Mouse (Mus musculus) adrenal gland, postnatal 10 days (tissue): ENCODE results near the gene Kera. TPM values are rescaled to one million over a fixed set of nuclear protein-coding genes. Genes with fewer than 3 reads are reported as not detected.

Experiments used
- DNase-seq: peaks from one replicate; pipeline ENCODE4 v3.0.0; 2021; ENCODE audit warnings: mixed read lengths
- long read RNA-seq, 2 experiments: library from polyadenylated mRNA; stranded (forward); transcript quantifications; one replicate each; pipeline ENCODE4 v2.0.0; 2021
- total RNA-seq, 2 experiments: library from RNA; stranded (reverse); gene quantifications; 2 replicates each; pipeline ENCODE4 v1.2.3; 2021

The Kera gene
- under 1 TPM; 0.61 to 0.75 TPM for total RNA-seq
- long read RNA-seq, experiment 1: 0 reads
- long read RNA-seq, experiment 2: 0 reads

DNA sequence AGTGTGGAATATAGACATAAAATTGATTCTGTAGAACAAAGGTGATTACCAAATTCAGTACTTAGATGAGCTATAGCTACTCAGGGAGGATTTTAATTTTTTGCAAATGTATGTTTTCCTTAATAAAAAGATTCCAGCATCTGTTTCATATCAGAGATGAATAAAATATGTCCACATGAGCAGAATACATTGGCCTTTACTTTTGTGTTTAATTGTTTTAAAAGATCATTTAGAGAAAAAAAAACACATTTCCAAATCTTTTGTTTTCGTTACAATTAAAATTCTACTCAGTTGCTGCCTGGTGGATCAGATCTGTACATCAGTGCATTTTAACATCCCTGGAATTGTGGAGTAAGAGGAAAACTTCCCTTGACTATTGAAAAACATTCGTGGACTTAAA lies at the start of gene Kera:
Kera (plus strand) TSS at position 301 of the 400 bp plus-strand sequence.
- no peak for DNase-seq

DNA sequence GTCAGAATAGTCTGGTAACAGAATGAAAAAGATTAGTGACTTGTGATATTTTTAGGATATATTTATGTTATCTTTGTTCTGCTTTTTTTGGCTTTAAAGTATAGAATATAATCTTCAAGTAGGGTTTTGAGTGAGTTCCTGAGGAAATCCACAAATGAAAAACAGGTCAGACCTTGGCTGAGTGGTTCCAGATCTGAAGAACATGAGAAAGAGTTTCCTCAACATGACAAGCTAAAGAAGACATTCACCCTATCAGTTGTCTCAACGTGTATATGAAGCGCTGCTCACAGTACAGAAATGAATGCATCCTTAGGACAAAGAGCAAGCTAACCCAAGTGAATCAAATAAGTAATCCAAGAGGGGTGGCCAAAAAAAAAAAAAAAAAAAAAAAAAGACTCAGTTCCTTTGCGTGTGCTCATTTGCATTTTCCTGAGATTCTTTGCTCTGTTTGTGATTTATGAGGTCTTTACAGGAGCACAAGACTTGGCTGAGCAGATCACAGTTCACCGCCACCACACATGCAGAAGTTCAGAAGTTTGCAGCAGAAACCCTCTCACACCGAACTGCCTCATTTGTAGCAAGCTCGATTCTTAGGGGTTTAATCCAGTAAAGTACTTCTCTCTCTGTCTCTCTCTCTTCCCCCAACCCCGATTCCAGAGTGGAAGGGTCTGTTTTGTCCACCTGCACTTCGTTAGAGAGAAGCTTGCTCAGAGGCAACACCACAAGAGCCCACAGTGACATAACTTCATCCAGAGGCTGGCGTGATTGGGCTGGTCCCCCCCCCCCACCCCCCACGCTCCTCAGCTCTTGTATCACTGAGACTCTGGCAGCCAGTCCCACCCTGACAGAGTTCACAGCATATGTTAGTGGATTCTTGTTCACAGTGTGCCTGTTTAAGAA lies 41.5 kb upstream of the Kera start, which contains the start of gene Lum:
Lum (plus strand) TSS at position 172 of the 900 bp plus-strand sequence.
- DNase-seq: no peak

DNA sequence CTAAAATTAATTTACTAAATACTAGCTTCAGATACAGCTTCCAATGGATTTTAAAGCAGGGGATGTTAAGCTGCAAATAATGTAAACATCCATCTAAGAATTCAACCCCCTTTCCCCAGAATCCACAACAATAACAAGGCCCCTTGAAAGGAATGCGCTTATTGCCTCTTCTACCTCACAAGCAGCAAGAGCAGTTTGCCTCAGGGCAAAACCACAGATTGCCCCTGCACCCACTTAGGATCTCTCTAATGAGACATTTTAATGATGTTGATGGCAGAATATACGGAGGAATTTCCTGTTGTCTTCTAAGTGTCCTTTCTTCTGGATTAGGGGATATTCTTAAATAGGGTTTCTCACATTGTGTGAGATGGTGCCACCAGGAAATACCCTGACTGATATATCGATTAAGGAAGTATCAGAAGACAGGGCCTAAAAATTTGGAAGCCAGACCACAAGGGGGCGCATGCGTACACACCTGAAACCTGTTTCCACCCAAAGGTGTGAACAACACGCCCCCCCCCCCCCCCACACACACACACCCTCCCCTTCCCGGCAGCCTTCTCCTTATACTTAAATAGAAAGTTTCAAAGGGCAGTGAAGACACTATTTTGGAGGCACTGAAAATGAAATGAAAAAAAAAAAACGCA lies 39.1 kb upstream of the Kera start:
- DNase-seq: peak; percentile 28

DNA sequence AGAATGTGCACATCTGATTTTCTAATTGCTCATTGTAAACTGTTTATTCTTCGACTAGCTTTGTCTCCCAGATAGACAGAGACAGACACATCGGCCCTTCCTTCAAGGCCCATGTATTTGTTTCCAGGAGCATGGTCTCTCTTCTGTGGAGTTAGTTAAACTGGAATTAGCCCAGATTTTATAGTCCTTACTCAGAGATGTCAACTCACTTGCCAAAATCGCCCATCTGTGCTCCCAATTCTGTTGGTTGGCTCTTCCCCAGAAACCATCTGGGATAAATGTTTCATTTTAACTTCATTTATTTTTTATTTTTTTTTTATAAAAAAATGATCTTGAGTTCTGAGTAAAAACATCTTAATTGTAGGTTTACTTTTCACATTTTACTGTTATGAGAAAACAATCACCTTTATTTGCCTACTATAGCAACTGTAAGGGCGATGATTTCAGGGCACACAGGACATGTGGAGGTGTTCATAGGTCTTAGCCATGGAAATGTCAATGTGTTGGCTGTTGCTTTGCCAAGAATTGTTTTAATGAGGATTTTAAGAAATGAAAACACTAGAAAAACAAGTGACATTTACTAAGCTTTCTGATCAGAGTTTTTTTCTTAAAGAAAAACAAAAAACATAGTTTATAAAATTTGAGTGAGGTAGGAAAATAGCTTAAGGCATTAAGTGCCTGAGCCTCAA lies 24.0 kb upstream of the Kera start:
- DNase-seq: no peak

DNA sequence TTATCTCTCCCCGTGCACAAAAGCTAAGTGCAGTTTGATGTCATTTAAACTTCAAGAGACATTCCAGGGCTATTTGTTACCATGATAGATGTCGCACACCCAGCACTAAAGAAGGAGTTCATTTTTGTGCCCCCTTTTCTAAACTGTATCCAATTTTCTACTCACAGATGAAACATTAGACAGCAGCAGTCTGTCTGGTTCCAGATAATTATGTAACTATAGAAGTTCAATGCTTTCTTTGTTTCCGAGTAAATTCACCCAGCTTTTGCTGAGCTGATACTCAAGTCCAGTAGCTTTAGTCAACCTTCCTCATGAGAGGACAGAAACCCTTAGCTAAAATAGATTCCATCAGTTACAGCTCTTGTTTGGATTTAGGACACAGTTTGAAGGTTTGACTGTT lies 22.5 kb upstream of the Kera start:
- DNase-seq: no peak

DNA sequence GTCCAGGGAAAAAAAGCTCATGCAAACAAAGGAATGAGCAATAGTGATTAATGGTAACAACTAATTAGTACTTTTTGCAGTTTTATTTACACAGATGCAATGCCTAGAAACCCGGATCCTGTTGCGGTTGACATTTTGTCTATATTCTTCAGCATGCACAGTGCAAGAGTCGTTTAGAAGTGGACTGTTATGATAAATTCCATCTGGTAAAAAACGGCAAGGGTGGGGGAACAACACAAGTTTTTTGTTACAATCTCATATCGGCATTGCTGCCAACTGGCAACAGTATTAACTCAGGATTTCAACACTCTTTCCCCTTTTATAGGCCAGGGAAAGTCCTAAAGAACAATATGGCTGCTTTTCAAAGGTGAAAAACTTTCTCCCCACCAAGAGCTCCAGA lies 19.5 kb upstream of the Kera start:
- DNase-seq: no peak

DNA sequence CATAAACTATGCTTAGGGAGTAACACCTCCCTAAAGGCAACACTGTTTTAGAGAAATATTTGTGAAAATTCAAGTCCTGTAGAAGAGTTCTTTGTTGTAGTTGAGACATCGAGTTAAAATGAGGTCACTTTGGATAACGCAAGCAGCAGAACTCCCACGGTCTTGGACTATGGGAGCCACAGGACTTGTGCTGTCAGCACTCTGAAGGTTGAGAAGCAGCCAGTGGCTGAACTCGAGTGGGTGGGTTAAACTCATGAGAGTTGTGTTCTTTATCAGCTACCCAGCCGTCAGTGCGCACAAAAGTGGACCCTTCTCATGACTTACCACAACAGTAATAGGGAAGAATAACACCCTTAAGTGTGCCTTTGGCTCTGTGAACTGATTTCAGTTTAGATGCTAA lies 17.1 kb upstream of the Kera start:
- no peak for DNase-seq

DNA sequence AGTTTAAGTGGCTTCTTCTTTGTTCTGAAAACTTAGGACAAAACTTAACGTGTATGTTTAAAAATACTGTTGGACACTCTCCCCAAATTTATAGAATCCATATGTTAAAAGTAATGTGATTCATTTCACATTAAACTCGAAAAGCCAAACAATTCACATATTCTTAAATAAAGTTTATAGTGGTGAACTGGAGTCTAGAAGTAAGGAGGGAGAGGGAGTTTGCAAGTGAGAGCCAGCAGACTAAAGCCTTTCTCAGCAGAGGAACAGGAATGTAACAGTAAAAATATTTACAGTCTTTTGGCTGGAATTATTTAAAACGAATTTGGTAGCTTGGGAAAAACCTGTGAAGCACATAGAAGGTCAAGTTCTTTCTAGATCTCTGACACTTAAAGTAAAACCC lies 15.6 kb upstream of the Kera start:
- DNase-seq: no peak

DNA sequence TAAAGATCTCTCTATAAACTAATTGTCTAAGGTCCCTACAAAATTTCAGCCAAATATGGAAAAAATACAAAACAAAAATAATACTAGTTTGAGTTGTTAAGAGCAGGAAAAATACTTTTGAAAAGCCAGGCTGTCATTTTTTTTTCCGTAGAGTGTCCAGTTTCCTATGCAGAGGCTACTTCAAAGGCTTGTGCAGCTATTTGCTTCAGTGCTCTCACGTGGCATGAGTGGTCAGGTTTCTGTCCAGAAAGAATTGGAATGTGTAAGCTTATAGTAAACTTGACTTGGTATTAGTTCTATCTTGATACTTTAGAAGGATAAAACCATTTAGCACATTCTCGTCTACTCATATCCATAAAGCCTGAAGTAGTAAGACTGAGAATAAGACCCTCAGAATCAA lies 15.0 kb upstream of the Kera start:
- no peak for DNase-seq

DNA sequence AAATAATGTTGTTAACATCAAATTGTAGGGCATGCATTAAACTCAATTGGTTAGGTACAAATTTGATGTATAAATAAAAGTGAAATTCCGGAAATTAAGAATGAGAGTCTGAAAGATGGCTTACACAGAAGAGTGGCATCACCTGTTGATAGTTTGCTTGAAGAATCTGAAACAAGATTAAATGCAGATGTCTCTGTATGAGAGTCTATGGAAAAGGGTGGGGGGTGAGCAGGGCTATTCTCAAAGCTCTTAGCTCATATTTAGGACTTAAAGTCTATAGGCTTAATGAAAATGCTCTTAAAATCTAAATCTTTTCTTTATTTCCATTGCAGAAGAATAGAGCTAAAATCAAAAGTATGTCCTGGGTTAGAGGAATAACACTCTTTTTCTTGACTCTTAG lies 11.0 kb upstream of the Kera start:
- no peak for DNase-seq

DNA sequence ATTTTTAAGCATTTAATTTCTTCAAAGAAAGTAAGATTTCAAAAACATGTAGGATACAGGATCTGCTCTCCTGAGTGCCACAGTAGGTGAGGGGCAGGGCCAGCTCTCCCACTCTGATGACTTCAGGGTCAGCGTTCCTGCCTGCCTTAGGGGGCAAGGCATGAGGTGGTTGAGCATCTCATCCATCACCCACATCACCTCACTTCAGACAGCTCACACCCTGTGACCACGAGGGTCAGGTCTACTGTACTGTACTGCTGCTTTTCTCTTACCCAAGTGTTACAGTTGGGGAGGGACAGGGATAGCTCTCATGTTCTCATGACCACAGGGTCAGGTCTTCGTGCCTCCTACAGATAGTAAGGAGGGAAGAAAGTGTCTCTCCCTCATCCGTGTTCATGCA lies 4.9 kb upstream of the Kera start:
- DNase-seq: no peak

DNA sequence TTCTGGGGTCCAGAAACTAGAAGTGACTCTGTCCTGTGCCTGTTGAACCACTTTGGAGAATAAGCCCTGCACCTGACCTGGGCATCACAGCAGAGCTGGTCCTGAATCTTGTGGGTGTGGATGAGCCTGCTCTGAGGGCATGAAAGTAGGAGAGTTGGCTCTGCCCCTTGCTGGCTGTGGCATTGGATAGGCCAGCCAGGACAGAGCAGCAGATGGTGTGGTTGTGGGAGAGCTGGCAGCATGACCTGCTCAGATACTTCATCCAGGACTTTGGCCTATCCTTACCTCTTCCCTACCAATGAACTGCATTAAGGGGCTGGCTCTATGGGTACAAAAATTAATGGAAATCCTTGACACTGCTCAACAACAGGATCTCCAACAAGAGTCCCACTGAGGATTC lies 3.4 kb upstream of the Kera start:
- no peak for DNase-seq

DNA sequence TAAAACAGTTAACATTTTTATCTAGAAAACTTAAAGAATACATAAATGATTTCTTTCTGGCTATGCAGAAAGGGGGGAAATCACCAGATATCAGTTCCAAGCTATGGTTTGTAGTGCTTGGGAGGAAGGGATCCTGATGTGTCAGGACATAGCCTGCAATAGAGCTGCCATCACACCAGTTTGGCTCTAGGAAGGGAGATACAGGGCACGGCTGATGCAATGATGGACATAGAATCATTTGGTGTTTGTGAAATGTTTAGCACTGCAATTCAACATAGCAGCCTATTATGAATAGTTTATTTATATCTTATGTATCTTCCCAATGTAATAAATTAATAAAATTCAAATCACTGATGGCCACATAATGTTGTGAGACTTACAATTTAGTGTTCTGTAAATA lies 15.6 kb downstream of the Kera start:
- no peak for DNase-seq

DNA sequence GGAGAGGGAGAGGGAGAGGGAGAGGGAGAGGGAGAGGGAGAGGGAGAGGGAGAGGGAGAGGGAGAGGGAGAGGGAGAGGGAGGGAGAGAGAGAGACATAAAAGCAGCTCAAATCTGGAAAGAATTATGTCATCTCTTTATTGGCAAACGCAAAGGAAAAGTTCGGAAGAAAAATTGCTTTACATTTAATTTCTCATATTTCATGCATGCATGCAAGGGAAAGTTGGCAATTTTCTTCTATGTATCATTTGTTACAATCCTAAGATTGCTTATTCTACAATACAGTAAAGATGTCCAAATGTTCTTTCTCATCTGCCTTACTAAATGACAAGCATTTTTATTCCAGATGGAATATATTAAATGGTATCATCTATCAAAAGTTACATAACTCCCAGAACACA lies 17.7 kb downstream of the Kera start:
- DNase-seq: no peak

DNA sequence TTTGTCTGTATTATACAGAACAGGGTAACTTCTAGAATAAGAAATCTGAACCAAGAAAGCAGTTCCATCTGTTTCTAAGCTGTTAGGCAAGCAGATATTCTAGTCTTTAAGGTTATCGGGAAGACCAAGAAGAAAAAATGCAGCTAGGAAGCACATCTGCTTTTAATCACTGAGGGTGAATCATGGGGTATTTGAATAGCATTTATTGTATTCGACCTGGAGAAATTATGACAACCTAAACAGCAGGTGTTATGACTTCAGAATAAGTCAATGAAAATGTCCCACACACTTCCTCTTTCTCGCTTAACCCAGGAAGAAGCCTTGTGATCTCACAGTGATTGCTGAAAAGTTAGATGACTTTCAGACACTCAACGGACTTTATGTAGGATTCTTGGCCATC lies 18.4 kb downstream of the Kera start:
- no peak for DNase-seq

DNA sequence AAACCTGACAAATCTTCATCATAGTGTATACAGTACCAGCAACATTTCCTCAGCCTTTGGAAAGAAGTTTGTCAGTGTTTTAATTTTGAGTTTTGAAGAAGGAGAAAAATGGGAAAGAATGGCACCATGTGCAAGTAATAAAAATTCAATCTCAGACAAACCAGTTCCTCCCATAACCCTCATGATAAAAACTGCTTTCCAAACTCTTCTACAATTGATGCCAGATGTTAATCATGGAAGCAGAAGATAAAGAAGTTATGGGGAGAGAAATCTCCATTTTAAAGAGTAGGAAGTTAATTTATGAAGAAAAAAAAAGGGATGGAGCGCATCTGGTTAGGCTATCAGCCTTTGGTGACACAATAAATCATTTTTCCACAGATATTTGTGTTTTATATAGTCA lies 19.9 kb downstream of the Kera start:
- no peak for DNase-seq

DNA sequence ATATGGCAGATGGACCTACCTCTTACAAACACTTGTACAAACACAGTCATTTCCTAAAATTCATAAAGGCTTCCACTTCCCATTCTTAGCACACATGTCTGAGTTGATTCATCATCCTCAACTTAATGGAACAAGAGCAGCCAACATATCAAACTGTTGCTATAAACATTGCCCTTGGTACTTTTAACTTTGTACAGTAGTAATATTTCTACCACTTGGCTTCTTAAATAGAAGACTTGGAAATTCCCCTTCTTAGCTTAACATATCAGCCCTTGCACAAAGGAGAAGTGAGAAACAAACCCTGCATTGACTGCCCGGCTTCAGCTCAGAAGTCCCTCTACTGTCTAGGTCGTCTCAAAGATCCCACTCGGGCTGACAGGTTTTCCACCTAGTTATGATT lies 24.4 kb downstream of the Kera start:
- no peak for DNase-seq

DNA sequence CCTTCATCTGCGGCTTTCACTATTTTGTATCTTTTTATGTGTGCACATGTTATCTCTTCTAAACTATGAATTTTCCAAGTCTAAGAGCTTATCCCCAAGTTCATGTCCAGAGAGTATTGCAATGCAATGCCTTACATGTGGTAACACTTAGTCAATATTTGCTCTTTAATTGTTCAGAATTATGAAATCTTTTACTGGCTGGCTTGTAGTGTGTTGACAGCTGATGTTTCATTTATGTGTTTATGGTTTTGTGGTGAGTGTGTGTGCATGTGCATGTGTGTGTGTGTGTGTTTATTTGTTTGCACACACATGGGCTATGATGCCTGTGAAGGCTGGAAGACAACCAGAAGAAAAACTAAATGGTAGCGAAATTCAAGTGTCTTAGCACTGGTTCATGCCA lies 35.2 kb downstream of the Kera start:
- DNase-seq: no peak

DNA sequence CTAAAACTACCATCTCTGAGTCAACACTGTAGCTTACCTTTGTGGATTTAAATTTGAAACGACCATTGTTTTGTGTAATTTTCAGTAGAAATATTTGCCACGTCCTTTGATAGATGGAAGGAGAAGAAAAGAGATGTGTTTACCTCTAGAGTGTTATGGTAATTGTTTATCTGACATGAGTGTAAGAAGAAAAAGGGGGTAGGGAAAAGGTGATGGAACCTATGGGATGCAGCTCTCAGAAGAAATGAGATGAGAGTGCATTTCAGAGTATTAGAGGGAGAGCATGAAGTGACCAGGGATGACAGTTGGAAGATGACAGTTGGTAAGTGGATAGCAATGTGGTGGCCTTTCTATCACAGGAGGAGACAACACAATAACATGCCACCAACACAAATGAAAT lies 37.1 kb downstream of the Kera start, which contains the start of gene Epyc:
Epyc (plus strand) TSS at position 301 of the 400 bp plus-strand sequence.
- no peak for DNase-seq

DNA sequence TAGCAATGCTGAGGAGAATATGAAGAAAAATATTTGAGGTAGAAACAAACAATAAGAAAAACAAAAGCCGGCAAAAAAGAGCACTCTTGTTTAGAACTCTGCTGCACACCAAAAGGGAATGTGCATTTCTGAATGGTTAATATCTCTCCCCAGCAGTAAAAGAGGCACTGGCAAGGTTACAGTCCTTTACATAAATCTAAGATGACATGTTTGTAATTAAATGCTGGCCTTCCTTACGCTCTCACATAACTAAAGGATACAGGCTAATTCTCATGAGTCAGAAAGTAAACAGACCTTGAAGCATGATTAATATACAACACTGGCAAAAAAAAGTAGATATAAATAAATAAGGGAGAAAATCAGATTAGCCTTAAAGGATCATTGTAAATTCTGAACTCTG lies 43.7 kb downstream of the Kera start:
- no peak for DNase-seq

DNA sequence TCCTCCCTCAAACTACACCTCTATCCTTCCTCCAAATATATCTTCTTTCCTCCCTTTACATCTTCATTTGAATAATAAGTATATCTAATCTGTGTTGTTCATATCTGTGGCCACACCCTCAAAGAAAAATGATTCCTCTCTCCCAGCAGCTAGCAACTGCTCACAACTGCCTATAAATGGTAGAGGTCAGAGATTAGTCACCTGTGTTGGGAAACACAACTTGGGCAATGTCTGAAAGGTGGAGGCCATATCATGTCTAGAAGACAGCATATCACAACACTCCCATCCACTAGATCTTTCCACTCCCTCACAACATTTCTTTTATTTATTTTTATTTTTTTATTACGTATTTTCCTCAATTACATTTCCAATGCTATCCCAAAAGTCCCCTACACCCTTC lies 52.8 kb downstream of the Kera start:
- DNase-seq: peak; percentile 17
